Mouse (Mus musculus) CH12.LX (cell line): ENCODE measurements at regions not wholly inside any gene's neighbourhood (a gene's known extent, or its start where the extent isn't known, plus 50 kb on each side); places are given as distances from the start of the nearest gene placed in this dataset.

Experiments used
- DNase-seq: peaks from one replicate; pipeline ENCODE4 v3.0.0-alpha.2; 2013; ENCODE audit errors: extremely low read depth
- H3K27ac ChIP-seq: 2 replicates; pipeline ENCODE4 v1.5.1; 2012; ENCODE audit warnings: low read depth, mild to moderate bottlenecking, control low read depth, moderate library complexity; ENCODE audit not compliant: insufficient read depth
- H3K27me3 ChIP-seq: replicated peaks from 2 replicates; pipeline ENCODE3; 2012; ENCODE audit warnings: inconsistent platforms
- H3K36me3 ChIP-seq, 2 experiments: replicated peaks in 1 of 2; 2 replicates each; pipeline versions ENCODE3 to v1.6.1; 2012; ENCODE audit warnings: inconsistent platforms in 1 of 2, low read length in 1 of 2, mild to moderate bottlenecking in 1 of 2, mixed read lengths in 1 of 2, moderate library complexity in 1 of 2; ENCODE audit not compliant: control insufficient read depth in 1 of 2, insufficient read depth in 1 of 2
- H3K4me1 ChIP-seq, 2 experiments: 2 replicates each; pipeline ENCODE4 v1.6.1; 2012; ENCODE audit warnings: inconsistent platforms in 1 of 2, moderate library complexity in 1 of 2; ENCODE audit not compliant: insufficient read depth in 2 of 2, control insufficient read depth in 1 of 2
- H3K4me2 ChIP-seq: 2 replicates; pipeline ENCODE4 v1.6.1; 2012; ENCODE audit warnings: low read depth, mild to moderate bottlenecking, control low read depth; ENCODE audit not compliant: poor library complexity, insufficient read depth, severe bottlenecking
- H3K4me3 ChIP-seq, 3 experiments: fragments of 150-350 bp in 1 of 3; sonication (generic) in 1 of 3; replicated peaks in 1 of 3; 2 replicates each; pipeline versions ENCODE3 to v1.5.1; 2011 to 2012; ENCODE audit warnings: low read depth in 2 of 3, low read length in 2 of 3, mild to moderate bottlenecking in 2 of 3, moderate library complexity in 2 of 3, control low read depth in 1 of 3, improper control_type of control experiment in 1 of 3, inconsistent platforms in 1 of 3, mixed read lengths in 1 of 3; ENCODE audit not compliant: poor library complexity in 1 of 3
- H3K79me2 ChIP-seq: replicated peaks from 2 replicates; pipeline ENCODE4 v1.6.1; 2012; ENCODE audit warnings: mild to moderate bottlenecking, moderate library complexity; ENCODE audit not compliant: control insufficient read depth, poor library complexity, insufficient read depth, severe bottlenecking; ENCODE audit errors: extremely low read depth
- H3K9ac ChIP-seq: 2 replicates; pipeline ENCODE4 v1.6.1; 2012; ENCODE audit warnings: low read depth, mild to moderate bottlenecking, control low read depth, moderate library complexity; ENCODE audit not compliant: insufficient read depth
- H3K9me3 ChIP-seq: replicated peaks from 2 replicates; pipeline ENCODE3; 2012; ENCODE audit warnings: low read length, inconsistent platforms, mixed read lengths
- CHD1 ChIP-seq: IDR thresholded peaks from 2 replicates; pipeline ENCODE4 v1.6.1; 2012; ENCODE audit warnings: low read depth, low read length, improper control_type of control experiment, inconsistent platforms
- CHD2 ChIP-seq: IDR thresholded peaks from 2 replicates; pipeline ENCODE4 v1.6.1; 2011; ENCODE audit warnings: low read length, improper control_type of control experiment
- CTCF ChIP-seq, 2 experiments: IDR thresholded peaks in 1 of 2; conservative IDR thresholded peaks in 1 of 2; 2 replicates each; pipeline ENCODE4 v1.5.1; 2011 to 2012; ENCODE audit warnings: low read depth in 2 of 2, low read length in 2 of 2, improper control_type of control experiment in 1 of 2, inconsistent platforms in 1 of 2, mild to moderate bottlenecking in 1 of 2, moderate library complexity in 1 of 2
- E2F4 ChIP-seq: IDR thresholded peaks from 2 replicates; pipeline ENCODE4 v1.6.1; 2011; ENCODE audit warnings: low read depth, low read length, improper control_type of control experiment; ENCODE audit not compliant: insufficient replicate concordance
- EP300 ChIP-seq: IDR thresholded peaks from 2 replicates; pipeline ENCODE4 v1.6.1; 2011; ENCODE audit warnings: low read length, improper control_type of control experiment
- ETS1 ChIP-seq: conservative IDR thresholded peaks from 2 replicates; pipeline ENCODE4 v1.6.1; 2012; ENCODE audit warnings: low read depth, mild to moderate bottlenecking, inconsistent platforms, low read length, improper control_type of control experiment, moderate library complexity
- GABPA ChIP-seq: IDR thresholded peaks from 2 replicates; pipeline ENCODE4 v1.6.1; 2012; ENCODE audit warnings: low read depth, low read length, improper control_type of control experiment, inconsistent platforms; ENCODE audit not compliant: insufficient replicate concordance
- HCFC1 ChIP-seq: IDR thresholded peaks from 2 replicates; pipeline ENCODE4 v1.6.1; 2012; ENCODE audit warnings: low read depth, mild to moderate bottlenecking, inconsistent platforms, low read length, improper control_type of control experiment
- IRF4 ChIP-seq: IDR thresholded peaks from 2 replicates; pipeline ENCODE4 v1.6.1; 2014; ENCODE audit warnings: low read depth, mild to moderate bottlenecking, inconsistent platforms, low read length, improper control_type of control experiment
- JUND ChIP-seq: conservative IDR thresholded peaks from 2 replicates; pipeline ENCODE4 v1.6.1; 2011; ENCODE audit warnings: low read depth, low read length, improper control_type of control experiment
- MEF2A ChIP-seq: IDR thresholded peaks from 2 replicates; pipeline ENCODE4 v1.6.1; 2014; ENCODE audit warnings: low read depth, mild to moderate bottlenecking, inconsistent platforms, low read length, improper control_type of control experiment, borderline replicate concordance
- MXI1 ChIP-seq: IDR thresholded peaks from 2 replicates; pipeline ENCODE4 v1.6.1; 2011; ENCODE audit warnings: mild to moderate bottlenecking, low read depth, low read length, improper control_type of control experiment
- MYC ChIP-seq: IDR thresholded peaks from 2 replicates; pipeline ENCODE4 v1.6.1; 2011; ENCODE audit warnings: low read depth, mild to moderate bottlenecking, improper control_type of control experiment, low read length
- POLR2AphosphoS2 ChIP-seq: IDR thresholded peaks from 2 replicates; pipeline ENCODE4 v1.6.1; 2011; ENCODE audit warnings: low read depth, low read length, improper control_type of control experiment
- RCOR1 ChIP-seq: conservative IDR thresholded peaks from 2 replicates; pipeline ENCODE4 v1.6.1; 2012; ENCODE audit warnings: low read depth, mild to moderate bottlenecking, inconsistent platforms, low read length, improper control_type of control experiment
- SIN3A ChIP-seq: IDR thresholded peaks from 2 replicates; pipeline ENCODE4 v1.6.1; 2012; ENCODE audit warnings: low read length, improper control_type of control experiment, inconsistent platforms
- SMC3 ChIP-seq: IDR thresholded peaks from 2 replicates; pipeline ENCODE4 v1.6.1; 2011; ENCODE audit warnings: low read depth, low read length, improper control_type of control experiment
- TBP ChIP-seq: conservative IDR thresholded peaks from 2 replicates; pipeline ENCODE4 v1.6.1; 2011; ENCODE audit warnings: low read depth, low read length, improper control_type of control experiment
- USF1 ChIP-seq: IDR thresholded peaks from 2 replicates; pipeline ENCODE4 v1.6.1; 2014; ENCODE audit warnings: low read depth, mild to moderate bottlenecking, inconsistent platforms, low read length, improper control_type of control experiment
- ZMIZ1 ChIP-seq: IDR thresholded peaks from 2 replicates; pipeline ENCODE4 v1.6.1; 2012; ENCODE audit warnings: low read depth, mild to moderate bottlenecking, inconsistent platforms, low read length, improper control_type of control experiment
- dilution Hi-C: fragments of 300-500 bp; cut with MboI; formaldehyde crosslinking; loops from 2 replicates; pipeline ENCODE4 v1.14.3; 2020; ENCODE audit warnings: low sequenced_read_pairs; ENCODE audit not compliant: extremely low pct_unique_long_range_greater_than_20kb, extremely low pct_ligation_motif_present
- in situ Hi-C: fragments of 300-500 bp; cut with MboI; formaldehyde crosslinking; loops from 3 replicates; pipeline ENCODE4 v1.14.3; 2019; ENCODE audit warnings: low sequenced_read_pairs, low pct_ligation_motif_present, low pct_unique_long_range_greater_than_20kb, mixed read lengths

GRCm38 (mm10) chr11:37600533-37600932 lies 364.8 kb upstream of the Tenm2 start:
- Histone ChIP-seq H3K27ac (no peak overlapping the region), H3K79me2 (no peaks in the 10 kb centered on the region), H3K9ac (no peak overlapping the region), H3K27me3 (no peaks in the 10 kb centered on the region), H3K4me2 (no peak overlapping the region), H3K9me3 (peaks cover 33% of the 10 kb centered on the region), H3K4me1 (no peaks in the 10 kb centered on the region), H3K36me3 (no peaks in the 10 kb centered on the region), H3K4me3 (no peak overlapping the region)
- in situ Hi-C loops (no loop called here), dilution Hi-C loops (no loop called here)
- TF ChIP-seq POLR2AphosphoS2 = no peak
- TF ChIP-seq RCOR1 = no peak
- TF ChIP-seq EP300 = no peak
- no peak for TF ChIP-seq GABPA
- TF ChIP-seq MXI1 = no peak
- no peak for TF ChIP-seq CHD1
- TF ChIP-seq USF1 = no peak
- no peak for TF ChIP-seq SMC3
- TF ChIP-seq MYC = no peak
- TF ChIP-seq MEF2A = no peak
- no peak for TF ChIP-seq ETS1
- DNase-seq = no peak

DNA sequence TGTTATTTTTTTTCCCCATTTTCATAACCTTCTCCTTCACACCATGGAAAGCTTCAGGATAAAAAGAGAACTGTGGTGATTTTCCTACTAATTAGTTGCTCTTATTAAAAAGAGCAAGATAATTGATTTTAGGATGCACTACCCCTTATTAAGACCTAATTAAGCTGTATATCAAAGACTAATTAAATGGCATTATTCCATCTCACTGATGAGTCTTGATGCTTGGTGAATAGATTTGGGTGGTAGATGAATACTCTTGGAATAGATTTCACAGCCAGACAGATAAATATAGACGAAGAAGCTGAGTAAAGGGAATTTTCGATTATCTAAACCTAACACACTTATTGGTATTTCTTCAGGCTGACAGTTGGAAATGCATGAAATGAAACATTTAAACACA lies 346.5 kb upstream of the Tenm2 start:
- in situ Hi-C loops (no loop called here), dilution Hi-C loops (no loop called here)
- no peak overlapping the region for H3K9ac ChIP-seq
- H3K4me3 ChIP-seq = no peak overlapping the region
- H3K4me2 ChIP-seq = no peak overlapping the region
- H3K36me3 ChIP-seq = no peaks in the 10 kb centered on the region
- TF ChIP-seq E2F4 (no peak), MEF2A (no peak), HCFC1 (no peak), RCOR1 (no peak), ETS1 (no peak), JUND (no peak), TBP (no peak), ZMIZ1 (no peak), SIN3A (no peak), CTCF (conservative IDR thresholded peaks at IDR 0.05 in 1 of 2, IDR thresholded peaks at IDR 0.05 in 1 of 2; ENCODE audit: low read depth in 2 of 2, low read length in 2 of 2) (no peak), IRF4 (no peak), CHD2 (no peak), CHD1 (no peak), SMC3 (no peak)
- H3K27me3 ChIP-seq = no peaks in the 10 kb centered on the region
- DNase-seq = no peak
- no peak overlapping the region for H3K27ac ChIP-seq
- peaks cover 36% of the 10 kb centered on the region for H3K9me3 ChIP-seq
- H3K79me2 ChIP-seq = no peaks in the 10 kb centered on the region
- no peaks in the 10 kb centered on the region for H3K4me1 ChIP-seq
